Mouse (Mus musculus): Measurements from ENCODE around the gene Gpr19. TPM values are rescaled to one million over a fixed set of nuclear protein-coding genes. Genes with fewer than 3 reads are reported as not detected.

Gene Gpr19
- polyA plus RNA-seq, 1 experiment from 2014 or later, result 8.2 TPM

- ATAC-seq (ENCODE audit: low FRiP score, low read depth), result no peak
- Histone ChIP-seq H3K4me3 (peak overlapping the region; percentile 56), H3K27ac (peak overlapping the region; percentile 52; the same call in 1 of the 2 replicates), H3K4me2 (replicated peaks) (peak overlapping the region; percentile 89), H3K36me3 (no peaks in the 10 kb centered on the region), H3K9ac (peak overlapping the region; percentile 36), H3K4me1 (peaks cover 40% of the 10 kb centered on the region), H3K27me3 (no peaks in the 10 kb centered on the region), H3K9me3 (no peaks in the 10 kb centered on the region)
- 57% methylated on average over 4 of the region's 4 CpGs for WGBS
These were observed 31.5 kb upstream of the Gpr19 start for GRCm38 (mm10) chr6:134929926-134930325.

GRCm38 (mm10) chr6:134928889-134929310 lies 30.5 kb upstream of the Gpr19 start:
- Histone ChIP-seq H3K36me3 (peaks cover 4% of the 10 kb centered on the region; the same call in 1 of the 2 replicates), H3K27me3 (no peaks in the 10 kb centered on the region), H3K4me3 (peak overlapping the region; percentile 56), H3K4me2 (replicated peaks) (peak overlapping the region; percentile 89), H3K9ac (peak overlapping the region; percentile 72), H3K4me1 (peaks cover 41% of the 10 kb centered on the region), H3K9me3 (no peaks in the 10 kb centered on the region), H3K27ac (peak overlapping the region; percentile 80)
- WGBS, result under 1% methylated on average over 15 of the region's 15 CpGs
- ATAC-seq (ENCODE audit: low FRiP score, low read depth), result peak; percentile 38

GRCm38 (mm10) chr6:134928096-134928888 lies 29.9 kb upstream of the Gpr19 start:
- Histone ChIP-seq H3K4me3 (peak overlapping the region; percentile 56), H3K4me1 (peaks cover 47% of the 10 kb centered on the region)
- under 1% methylated on average over 63 of the region's 63 CpGs for WGBS

DNA sequence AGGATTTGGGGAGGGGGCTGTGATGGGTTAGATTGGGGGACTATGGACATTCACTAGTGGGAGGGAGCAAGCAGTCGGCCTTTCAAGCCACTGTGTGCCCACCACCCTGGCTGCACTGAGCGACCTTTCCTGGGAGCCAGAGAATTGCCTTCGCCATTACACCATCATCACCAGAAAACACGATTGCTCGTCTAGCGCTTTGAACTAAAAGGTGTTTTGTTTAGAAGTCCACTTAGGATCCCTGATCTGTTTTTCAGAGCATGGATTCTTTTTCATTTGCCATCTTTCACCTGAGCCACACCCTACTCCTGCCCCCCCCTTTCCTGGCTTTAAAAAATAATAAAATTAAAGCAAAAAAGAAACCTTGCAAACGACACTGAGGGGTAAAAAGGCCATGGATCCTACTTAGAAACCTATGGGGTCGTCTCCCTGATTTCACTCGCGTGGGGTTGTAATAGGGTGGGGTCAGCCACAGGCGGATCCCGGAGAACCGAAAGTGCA lies 29.3 kb upstream of the Gpr19 start:
- peaks cover 8% of the 10 kb centered on the region; the same call in 1 of the 2 replicates for H3K36me3 ChIP-seq
- no peaks in the 10 kb centered on the region for H3K9me3 ChIP-seq
- WGBS, result under 1% methylated on average over 13 of the region's 13 CpGs
- no peaks in the 10 kb centered on the region for H3K27me3 ChIP-seq
- ATAC-seq (ENCODE audit: low FRiP score, low read depth), result no peak
- peak overlapping the region; percentile 89 for H3K4me2 ChIP-seq (replicated peaks)
- peak overlapping the region; percentile 99 for H3K27ac ChIP-seq
- peak overlapping the region; percentile 56 for H3K4me3 ChIP-seq
- peaks cover 49% of the 10 kb centered on the region for H3K4me1 ChIP-seq
- H3K9ac ChIP-seq, result peak overlapping the region; percentile 87

More at GRCm38 (mm10) chr6:134928096-134928888, 29.9 kb upstream of the Gpr19 start:
- peak overlapping the region; percentile 87 for H3K9ac ChIP-seq
- H3K36me3 ChIP-seq, result peaks cover 8% of the 10 kb centered on the region; the same call in 1 of the 2 replicates
- ATAC-seq (ENCODE audit: low FRiP score, low read depth), result peak; percentile 95
- no peaks in the 10 kb centered on the region for H3K27me3 ChIP-seq
- no peaks in the 10 kb centered on the region for H3K9me3 ChIP-seq
- H3K27ac ChIP-seq, result peak overlapping the region; percentile 99
- H3K4me2 ChIP-seq (replicated peaks), result peak overlapping the region; percentile 89

DNA sequence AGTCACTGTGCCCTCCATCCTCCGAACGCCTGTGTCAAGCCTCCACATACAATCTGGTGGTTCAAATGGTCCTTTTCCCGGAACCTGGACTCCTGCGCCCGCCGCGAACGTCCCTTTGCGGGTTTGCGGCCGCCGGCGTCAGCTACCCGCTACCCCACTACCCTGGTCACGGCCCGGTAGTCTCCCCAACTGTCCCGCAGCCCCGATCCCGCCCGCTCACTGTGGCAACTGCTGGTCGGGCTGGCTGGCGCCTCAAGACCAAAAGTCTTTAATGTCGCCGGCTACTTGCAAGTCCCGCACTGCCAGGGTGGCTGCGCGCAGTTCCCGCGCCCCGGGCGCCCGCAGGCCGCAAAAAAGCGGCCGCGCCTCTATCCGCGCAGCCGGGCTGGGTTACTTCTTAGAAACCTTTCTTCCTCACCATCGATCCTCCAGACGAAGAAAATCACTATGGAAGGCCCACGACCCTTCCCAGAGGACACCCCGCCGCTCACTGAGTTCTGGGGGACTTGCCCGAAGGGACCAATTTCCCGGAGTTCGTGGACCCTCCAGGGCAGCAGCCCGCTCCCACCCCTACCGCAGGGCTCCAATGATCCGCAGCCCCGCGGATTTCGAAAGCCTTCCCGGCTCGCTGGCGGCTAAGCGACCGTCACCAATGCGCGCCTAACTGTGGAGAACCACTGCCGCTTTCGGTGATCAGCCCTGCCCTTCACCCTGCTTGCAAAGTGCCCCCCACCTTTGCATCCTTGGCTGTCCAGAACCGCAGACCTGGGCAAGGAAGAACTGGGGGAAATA lies 28.6 kb upstream of the Gpr19 start:
- no peaks in the 10 kb centered on the region for H3K9me3 ChIP-seq
- H3K27me3 ChIP-seq, result no peaks in the 10 kb centered on the region
- H3K4me2 ChIP-seq (replicated peaks), result peak overlapping the region; percentile 89
- peak overlapping the region; percentile 87 for H3K9ac ChIP-seq
- H3K36me3 ChIP-seq, result peaks cover 14% of the 10 kb centered on the region; the same call in 1 of the 2 replicates
- ATAC-seq (ENCODE audit: low FRiP score, low read depth), result no peak
- peak overlapping the region; percentile 99 for H3K27ac ChIP-seq
- peak overlapping the region; percentile 56 for H3K4me3 ChIP-seq
- peaks cover 53% of the 10 kb centered on the region for H3K4me1 ChIP-seq
- under 1% methylated on average over 63 of the region's 63 CpGs for WGBS

DNA sequence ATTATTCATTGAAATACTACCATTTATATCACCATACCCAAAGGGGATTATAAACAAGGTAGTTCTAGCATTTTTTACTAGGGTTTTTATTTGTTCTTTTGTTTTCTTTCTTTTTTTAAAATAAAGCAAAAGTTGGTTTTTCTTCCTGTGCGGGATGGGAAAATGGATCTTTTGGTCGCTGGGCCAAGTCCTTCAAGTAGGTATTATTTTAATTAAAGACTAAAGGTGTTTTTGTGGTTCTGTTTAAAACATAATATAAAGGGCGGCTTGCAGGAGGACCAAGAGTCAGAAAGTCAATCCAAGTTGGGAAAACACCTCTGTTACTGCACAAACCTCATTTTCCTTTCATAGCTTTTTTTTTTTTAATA lies 27.9 kb upstream of the Gpr19 start:
- peak overlapping the region; percentile 87 for H3K9ac ChIP-seq
- peak overlapping the region; percentile 89 for H3K4me2 ChIP-seq (replicated peaks)
- peaks cover 15% of the 10 kb centered on the region; the same call in 1 of the 2 replicates for H3K36me3 ChIP-seq
- peak overlapping the region; percentile 99 for H3K27ac ChIP-seq
- peak overlapping the region; percentile 56 for H3K4me3 ChIP-seq
- ATAC-seq (ENCODE audit: low FRiP score, low read depth), result no peak
- no peaks in the 10 kb centered on the region for H3K27me3 ChIP-seq
- WGBS, result 18% methylated on average over 3 of the region's 3 CpGs
- H3K4me1 ChIP-seq, result peaks cover 55% of the 10 kb centered on the region
- no peaks in the 10 kb centered on the region for H3K9me3 ChIP-seq

DNA sequence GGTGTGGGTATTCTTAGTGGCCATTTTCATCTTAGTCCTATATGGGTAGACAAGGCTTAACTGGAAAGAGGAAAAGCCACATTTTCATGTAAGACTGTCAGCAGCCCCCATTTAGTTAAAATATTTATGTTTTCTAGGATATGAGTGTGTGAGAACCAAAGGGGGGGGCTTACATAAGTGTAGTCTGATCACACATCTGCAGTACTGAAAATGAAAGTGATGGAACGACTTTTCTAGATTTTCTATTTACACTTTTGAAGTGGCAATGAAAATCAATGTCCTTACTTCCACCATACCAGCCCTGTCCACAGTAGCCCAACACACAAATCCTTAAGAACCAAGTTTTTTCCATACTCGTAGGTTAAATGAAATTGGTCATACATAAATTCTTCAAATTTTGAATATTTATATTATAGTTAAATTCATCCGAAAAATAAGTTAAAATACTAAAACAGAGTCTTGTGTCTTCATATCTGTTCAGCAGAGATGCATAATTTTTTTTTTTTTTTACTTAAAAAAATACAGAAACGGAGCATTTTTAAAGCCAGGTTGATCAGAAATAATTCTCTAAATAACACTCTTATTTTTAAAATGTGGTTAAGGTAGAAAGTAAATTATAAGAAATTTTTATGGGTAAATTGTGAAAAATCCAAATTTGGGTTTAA lies 27.4 kb upstream of the Gpr19 start:
- ATAC-seq (ENCODE audit: low FRiP score, low read depth), result no peak
- Histone ChIP-seq H3K4me3 (no peak overlapping the region), H3K9ac (no peak overlapping the region), H3K4me2 (replicated peaks) (peak overlapping the region; percentile 21; the same call in 1 of the 2 replicates), H3K27ac (no peak overlapping the region), H3K36me3 (peaks cover 15% of the 10 kb centered on the region; the same call in 1 of the 2 replicates), H3K4me1 (peaks cover 50% of the 10 kb centered on the region), H3K27me3 (no peaks in the 10 kb centered on the region), H3K9me3 (no peaks in the 10 kb centered on the region)
- 72% methylated on average over 4 of the region's 4 CpGs for WGBS

DNA sequence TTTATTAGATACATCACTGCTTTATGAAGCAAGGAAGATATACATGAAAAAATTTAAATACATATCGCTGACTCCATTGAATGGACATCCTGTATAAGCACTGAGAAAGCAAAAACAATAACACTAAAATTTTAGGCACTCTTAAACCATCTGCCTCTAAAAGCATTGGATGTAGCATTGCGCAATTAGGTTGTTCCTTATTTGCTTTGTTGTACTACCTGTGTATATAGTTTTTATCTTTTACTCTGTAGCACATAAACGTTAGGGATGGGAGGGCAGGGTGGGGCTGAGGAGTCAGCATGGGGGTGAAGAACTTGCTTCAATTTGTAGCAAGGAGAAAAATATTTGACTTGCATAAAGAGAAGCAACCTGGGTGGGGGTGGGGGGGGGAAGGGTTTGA lies 25.9 kb upstream of the Gpr19 start:
- Histone ChIP-seq H3K27me3 (no peaks in the 10 kb centered on the region), H3K4me1 (peaks cover 43% of the 10 kb centered on the region), H3K4me2 (replicated peaks) (peak overlapping the region; percentile 25; the same call in 1 of the 2 replicates), H3K9ac (no peak overlapping the region), H3K36me3 (peaks cover 15% of the 10 kb centered on the region; the same call in 1 of the 2 replicates), H3K27ac (no peak overlapping the region), H3K9me3 (no peaks in the 10 kb centered on the region), H3K4me3 (no peak overlapping the region)
- 83% methylated on average over 3 of the region's 3 CpGs for WGBS
- ATAC-seq (ENCODE audit: low FRiP score, low read depth), result no peak

DNA sequence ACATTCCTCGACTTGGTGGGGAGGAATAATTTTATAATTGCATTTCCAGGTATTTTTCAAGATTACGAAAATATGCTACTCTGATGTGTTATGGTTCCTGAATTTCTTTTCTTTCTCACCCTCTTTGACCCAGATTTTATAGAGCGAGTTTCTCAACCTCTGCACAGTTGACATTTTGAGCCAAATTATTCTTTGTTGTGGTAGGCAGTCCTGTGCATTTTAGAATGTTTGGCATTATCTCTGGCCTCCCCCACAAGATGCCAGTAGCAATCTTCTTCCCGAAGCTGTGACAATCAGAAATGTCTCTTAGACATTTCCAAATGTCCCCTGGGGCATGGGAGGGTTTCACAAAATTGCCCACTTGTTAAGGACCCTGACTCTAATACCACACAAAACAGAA lies 25.3 kb upstream of the Gpr19 start:
- Histone ChIP-seq H3K4me1 (peaks cover 49% of the 10 kb centered on the region), H3K9ac (no peak overlapping the region; the same call in 1 of the 2 replicates), H3K9me3 (no peaks in the 10 kb centered on the region), H3K4me3 (peak overlapping the region; percentile 7; the same call in 1 of the 2 replicates), H3K36me3 (peaks cover 15% of the 10 kb centered on the region; the same call in 1 of the 2 replicates), H3K27ac (no peak overlapping the region), H3K4me2 (replicated peaks) (peak overlapping the region; percentile 43), H3K27me3 (no peaks in the 10 kb centered on the region)
- 74% methylated on average over 4 of the region's 4 CpGs for WGBS
- no peak for ATAC-seq (ENCODE audit: low FRiP score, low read depth)

DNA sequence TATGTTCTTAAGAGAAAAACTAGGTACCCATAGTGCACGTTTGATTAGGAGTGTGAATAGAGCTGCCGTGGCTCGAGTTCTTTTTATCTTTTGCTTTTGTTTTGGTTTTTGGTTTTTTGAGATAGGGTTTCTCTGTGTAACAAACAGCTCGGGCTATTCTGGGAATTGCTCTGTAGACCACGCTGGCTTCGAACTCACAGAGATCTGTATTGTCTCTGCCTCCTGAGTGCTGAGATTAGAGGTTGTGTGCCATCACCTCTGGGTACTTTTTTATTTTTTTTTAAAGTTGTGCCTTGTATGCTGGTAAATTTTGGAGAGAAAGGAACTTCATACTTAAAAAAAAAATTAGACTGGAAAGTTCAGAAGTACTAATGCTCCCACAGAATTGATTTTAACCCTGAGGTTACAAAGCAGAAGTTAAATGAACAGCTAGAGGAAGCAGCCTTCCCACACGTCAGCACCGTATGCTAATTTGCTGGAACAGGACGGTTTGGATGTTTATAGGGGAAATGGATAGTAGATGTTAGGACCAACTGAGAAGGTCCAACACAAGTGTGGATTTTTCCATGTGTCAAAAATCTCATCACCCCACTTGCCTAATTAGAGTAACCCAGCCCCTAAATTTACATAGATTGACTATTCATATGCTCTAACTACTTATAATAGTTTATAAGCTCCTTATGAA lies 24.3 kb upstream of the Gpr19 start:
- peaks cover 15% of the 10 kb centered on the region; the same call in 1 of the 2 replicates for H3K36me3 ChIP-seq
- peak overlapping the region; percentile 96 for H3K9ac ChIP-seq
- no peak for ATAC-seq (ENCODE audit: low FRiP score, low read depth)
- no peaks in the 10 kb centered on the region for H3K9me3 ChIP-seq
- peak overlapping the region; percentile 96 for H3K4me2 ChIP-seq (replicated peaks)
- peaks cover 48% of the 10 kb centered on the region for H3K4me1 ChIP-seq
- no peak overlapping the region for H3K27ac ChIP-seq
- peak overlapping the region; percentile 92 for H3K4me3 ChIP-seq
- no peaks in the 10 kb centered on the region for H3K27me3 ChIP-seq
- WGBS, result 59% methylated on average over 9 of the region's 9 CpGs
